Mouse (Mus musculus) bone marrow macrophage, adult 2 months (primary cell): ENCODE data around the gene Fth1.
"Not testable (repeated sequence)": the region's sequence is repeated elsewhere in the genome, so short reads cannot be mapped to it uniquely, and the experiment has no call there.

ENCODE experiments used
- CTCF ChIP-seq: IDR thresholded peaks from 2 replicates; pipeline ENCODE4 v1.5.1; 2012; ENCODE audit warnings: low read depth, mild to moderate bottlenecking, low read length, moderate library complexity
- POLR2A ChIP-seq: IDR thresholded peaks from 2 replicates; pipeline ENCODE4 v1.6.1; 2012; ENCODE audit warnings: mild to moderate bottlenecking, low read depth, low read length, borderline replicate concordance

GRCm38 (mm10) chr19:9931167-9931607, 49.2 kb upstream of the Fth1 start:
- not testable (repeated sequence) for TF ChIP-seq CTCF, POLR2A
